Mouse (Mus musculus) right cerebral cortex, adult 18-20 months (tissue): ENCODE measurements around the gene Gpr158.
"Not testable (repeated sequence)": the region's sequence is repeated elsewhere in the genome, so short reads cannot be mapped to it uniquely, and the experiment has no call there.

Experiments used
- DNase-seq: peaks from one replicate; pipeline ENCODE4 v3.0.0; 2022; ENCODE audit warnings: mixed read lengths

The Gpr158 gene

DNA sequence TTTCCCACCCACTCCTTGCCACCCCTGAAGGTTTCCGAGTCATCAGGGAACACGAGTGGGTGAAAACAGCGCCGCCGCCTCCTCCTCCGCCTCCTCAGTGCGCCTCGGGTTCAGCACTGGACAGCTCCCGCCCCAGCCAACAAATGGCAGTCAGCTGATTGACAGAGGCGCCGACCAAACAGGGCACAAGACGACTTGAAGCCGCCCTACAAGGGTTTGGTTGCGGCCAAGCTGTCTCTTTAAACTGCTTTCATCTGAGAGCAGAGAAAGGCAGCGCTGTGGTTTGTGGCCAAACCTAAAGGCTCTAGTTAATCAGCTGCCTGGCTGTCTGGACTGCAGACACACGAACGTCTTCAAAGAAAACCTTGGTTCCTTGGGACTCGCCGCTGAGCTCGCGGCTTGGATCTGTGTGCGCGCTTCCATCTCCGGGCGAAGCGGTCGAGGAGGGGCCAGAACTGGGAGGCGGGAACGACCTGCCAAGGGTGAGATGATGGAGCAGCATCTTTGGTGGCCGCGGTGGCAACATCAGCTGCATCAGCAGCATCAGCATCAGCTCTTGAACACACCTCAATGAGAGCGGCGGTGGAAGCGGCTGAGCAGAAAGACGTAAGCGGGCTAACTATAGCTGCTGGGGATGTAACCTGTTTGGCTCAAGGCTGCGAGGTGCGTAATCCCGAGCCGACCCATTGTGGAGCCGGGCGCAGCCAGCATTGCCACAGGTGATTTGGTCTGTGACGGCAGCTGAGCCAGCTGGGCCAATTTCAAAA lies at the start of gene Gpr158:
Gene Gpr158 (plus strand): TSS at position 198 of the 767 bp plus-strand sequence.
- DNase-seq = peak; percentile 93

DNA sequence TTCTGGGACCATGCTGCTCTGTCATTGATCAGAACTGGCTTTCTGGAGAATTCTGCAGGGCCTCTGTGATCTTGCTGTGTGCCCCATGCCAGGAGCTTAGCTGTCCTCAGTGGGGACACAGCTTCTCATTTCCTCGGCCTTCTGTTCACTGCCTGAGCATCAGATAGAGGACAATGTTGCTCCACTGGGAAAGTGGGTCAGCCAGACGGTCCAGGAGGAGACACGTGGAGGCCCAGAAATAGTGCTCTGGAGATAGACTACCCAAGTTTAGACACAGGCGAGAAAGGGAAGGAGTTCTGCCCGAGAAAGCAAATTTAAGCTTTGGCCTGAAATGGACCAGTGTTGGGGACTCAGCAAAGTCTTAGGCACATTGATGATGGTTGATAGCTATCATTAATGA lies 23.5 kb upstream of the Gpr158 start:
- peak; percentile 71 for DNase-seq

DNA sequence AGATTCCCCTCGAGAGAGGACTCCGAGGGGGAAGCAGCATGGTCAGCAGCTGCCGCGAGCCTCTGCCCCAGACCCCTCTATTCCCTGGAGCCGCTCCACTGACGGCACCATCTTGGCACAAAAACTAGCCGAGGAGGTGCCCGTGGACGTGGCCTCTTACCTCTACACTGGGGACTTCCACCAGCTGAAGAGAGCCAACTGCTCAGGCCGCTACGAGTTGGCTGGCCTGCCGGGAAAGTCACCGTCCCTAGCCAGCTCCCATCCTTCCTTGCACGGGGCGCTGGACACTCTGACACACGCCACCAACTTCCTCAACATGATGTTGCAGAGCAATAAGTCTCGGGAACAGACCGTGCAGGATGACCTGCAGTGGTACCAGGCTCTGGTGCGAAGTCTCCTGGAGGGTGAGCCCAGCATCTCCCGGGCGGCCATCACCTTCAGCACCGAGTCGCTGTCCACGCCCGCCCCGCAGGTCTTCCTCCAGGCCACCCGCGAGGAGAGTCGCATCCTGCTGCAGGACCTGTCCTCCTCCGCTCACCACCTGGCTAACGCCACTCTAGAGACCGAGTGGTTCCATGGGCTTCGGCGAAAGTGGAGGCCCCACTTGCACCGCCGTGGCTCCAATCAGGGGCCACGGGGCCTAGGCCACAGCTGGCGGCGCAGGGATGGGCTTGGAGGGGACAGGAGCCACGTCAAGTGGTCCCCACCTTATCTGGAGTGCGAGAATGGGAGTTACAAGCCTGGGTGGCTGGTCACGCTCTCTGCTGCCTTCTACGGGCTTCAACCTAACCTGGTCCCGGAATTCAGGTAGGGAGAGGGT lies 1.2 kb downstream of the Gpr158 start:
- no peak for DNase-seq

DNA sequence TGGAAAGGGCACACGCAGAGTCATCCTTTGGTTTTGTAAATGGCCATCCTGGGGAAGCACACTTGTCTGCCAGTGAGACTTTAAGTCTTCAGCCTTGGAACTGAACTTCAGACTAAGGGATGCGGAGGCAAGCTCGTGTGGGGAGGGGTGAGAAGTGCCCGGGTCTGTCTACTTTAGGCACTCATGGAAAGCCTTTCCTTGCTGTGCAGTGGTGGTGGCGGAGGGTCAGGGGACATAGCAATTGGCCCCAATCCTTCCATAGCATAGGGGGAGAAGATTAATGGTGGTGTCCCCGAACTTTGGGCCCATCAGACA lies 1.8 kb downstream of the Gpr158 start:
- DNase-seq = peak; percentile 20

GRCm38 (mm10) chr2:21369556-21369955 lies 2.2 kb downstream of the Gpr158 start:
- peak; percentile 71 for DNase-seq

- DNase-seq = peak; percentile 78
Measured at GRCm38 (mm10) chr2:21379516-21379915, 12.2 kb downstream of the Gpr158 start.

DNA sequence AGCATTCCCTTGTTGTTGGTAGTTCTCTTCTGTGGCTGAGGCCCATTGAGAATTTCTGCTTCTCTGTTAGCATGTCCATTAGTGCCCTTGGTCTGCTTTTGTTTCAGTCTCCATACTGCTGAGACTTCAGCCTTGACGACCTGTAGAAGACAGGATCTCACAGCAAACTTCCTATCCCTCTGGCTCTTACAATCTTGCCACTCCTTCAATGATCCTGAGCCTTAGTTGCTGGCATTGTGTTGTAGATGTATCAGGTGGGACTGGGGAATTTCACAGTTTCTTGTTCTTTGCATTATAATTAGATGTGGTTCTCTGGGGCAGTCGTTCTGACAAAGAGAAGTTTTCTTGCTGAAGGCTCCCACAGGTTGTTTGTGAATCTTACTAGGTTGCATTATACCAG lies 25.4 kb downstream of the Gpr158 start:
- DNase-seq = no peak

- DNase-seq = peak; percentile 25
Measured at GRCm38 (mm10) chr2:21397347-21397746, 30.0 kb downstream of the Gpr158 start.

DNA sequence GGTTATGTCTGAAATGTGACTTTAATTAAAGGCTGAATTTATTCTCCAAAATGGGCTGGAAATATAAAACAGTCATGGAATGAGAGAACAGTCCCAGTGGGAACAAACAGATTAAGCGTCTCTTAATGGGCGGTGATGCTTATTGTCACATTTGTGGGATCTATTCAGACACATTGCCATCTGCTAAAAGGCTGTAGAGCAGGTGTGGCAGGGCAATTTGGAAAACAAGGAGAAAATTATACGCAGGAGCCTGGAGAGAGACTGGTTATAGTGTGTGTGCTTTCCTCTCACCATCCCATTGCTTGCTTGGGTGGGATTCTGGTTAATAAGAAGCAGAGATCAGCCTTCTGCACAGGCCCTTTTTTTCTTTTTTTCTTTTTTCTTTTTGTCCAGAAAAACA lies 32.3 kb downstream of the Gpr158 start:
- no peak for DNase-seq

GRCm38 (mm10) chr2:21405617-21406016 lies 38.3 kb downstream of the Gpr158 start:
- DNase-seq = no peak

- DNase-seq = no peak
Measured at GRCm38 (mm10) chr2:21407443-21407985, 40.2 kb downstream of the Gpr158 start.

DNA sequence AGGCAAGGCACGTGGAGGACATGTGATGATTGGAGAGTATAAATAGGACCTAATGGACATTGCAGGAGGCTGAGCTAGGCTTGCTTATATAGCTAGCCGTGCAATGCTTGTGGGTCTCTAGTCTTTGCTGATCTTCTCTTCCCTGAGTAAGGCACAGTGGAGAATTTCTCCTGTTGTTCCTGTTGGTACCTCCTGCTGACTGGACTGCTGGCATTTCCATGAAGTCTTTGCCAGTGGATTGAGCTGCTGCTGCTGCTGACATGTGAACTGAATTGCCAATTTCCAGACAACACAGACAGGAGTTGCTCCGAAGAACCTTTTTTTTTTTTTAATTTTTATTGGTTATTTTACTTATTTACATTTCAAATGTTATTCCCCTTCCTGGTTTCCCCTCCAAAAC lies 41.5 kb downstream of the Gpr158 start:
- no peak for DNase-seq

- DNase-seq = peak; percentile 23
Measured at GRCm38 (mm10) chr2:21430288-21430687, 62.9 kb downstream of the Gpr158 start.

DNA sequence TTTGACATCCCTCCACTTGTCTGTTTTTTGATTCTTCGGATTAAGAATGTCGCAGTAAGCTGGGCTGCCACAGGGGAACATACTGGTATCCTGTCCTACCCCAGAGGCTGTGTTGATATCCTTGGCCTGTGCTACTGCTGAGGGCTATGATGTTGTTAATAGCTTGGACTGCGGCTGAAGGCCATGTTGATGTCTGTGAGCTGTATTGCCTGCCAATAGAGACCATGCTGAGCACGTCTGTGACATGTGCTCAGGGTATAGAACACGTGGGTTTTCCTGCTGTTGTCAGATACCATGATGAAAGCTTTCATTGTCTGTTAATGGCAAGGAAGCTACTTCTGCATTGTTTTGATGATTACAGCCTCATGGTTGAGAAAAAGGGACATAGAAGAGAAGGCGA lies 63.8 kb downstream of the Gpr158 start:
- no peak for DNase-seq

- no peak for DNase-seq
Measured at GRCm38 (mm10) chr2:21439626-21440025, 72.3 kb downstream of the Gpr158 start.

DNA sequence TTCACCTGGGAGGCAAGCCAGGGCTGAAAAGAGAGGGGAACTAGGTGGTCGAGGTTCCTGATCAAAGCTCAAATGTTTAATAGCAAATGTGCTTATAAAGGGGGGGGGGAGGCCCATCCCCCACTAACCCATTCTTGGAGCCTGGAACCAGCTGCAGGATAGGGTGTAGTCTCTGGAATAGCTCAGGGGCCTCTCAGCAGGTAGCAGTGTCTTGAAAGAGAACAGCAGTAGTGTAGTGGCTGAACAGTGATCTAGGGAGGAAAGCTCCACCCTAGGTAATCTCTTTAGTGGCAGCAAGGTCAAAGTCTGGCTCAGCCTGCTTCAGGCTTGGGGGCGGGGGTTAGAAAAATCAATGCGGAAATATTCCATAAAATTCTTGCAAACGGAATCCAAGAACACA lies 93.3 kb downstream of the Gpr158 start:
- DNase-seq = not testable (repeated sequence)

- DNase-seq = peak; percentile 5
Measured at GRCm38 (mm10) chr2:21474957-21475356, 107.6 kb downstream of the Gpr158 start.

- DNase-seq = no peak
Measured at GRCm38 (mm10) chr2:21496881-21497280, 129.5 kb downstream of the Gpr158 start.

GRCm38 (mm10) chr2:21497965-21498364 lies 130.6 kb downstream of the Gpr158 start:
- no peak for DNase-seq

DNA sequence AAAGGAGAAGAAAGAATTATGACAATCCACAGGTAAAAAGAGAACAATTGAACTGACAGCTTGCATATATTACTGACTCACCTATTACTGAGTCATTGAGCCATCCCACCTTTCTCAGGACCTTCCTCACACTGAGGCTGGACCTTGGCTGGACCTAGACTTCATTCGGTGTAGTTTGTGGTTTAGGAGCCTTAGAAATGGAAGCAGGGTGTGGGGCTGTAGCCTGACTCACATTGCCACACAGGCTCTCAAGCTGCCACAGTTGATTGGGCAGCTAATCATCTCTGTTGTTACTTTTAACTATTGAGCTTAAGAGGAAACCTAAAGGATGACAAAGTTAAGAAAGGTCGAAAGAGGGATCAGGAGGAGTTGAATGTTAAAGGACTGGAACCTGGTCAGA lies 132.1 kb downstream of the Gpr158 start:
- no peak for DNase-seq

GRCm38 (mm10) chr2:21507449-21507848 lies 140.1 kb downstream of the Gpr158 start:
- no peak for DNase-seq

- DNase-seq = no peak
Measured at GRCm38 (mm10) chr2:21530750-21531149, 163.4 kb downstream of the Gpr158 start.

DNA sequence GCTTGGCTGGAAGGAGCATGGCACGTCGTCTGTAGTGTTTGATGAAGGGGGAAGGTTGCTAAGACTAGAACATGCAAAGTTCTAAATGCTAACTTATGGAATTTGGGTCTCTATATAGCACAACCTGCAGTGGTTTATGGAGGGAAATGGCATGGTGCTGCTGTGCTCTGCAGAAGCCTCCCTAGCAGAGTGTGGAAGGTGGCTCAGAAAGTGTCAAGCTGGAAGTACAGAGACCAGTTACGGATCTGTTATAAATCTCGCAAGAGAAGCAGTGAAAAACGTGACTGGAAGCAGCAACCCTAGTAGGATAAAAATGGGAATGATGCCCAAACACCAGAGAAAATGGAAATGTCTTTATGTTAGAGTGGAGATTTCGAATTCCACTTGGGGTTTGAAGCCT lies 251.8 kb downstream of the Gpr158 start:
- no peak for DNase-seq

GRCm38 (mm10) chr2:21632136-21632535 lies 264.8 kb downstream of the Gpr158 start:
- DNase-seq = no peak
